Mouse (Mus musculus): ENCODE results near the gene Dock6.

DNA sequence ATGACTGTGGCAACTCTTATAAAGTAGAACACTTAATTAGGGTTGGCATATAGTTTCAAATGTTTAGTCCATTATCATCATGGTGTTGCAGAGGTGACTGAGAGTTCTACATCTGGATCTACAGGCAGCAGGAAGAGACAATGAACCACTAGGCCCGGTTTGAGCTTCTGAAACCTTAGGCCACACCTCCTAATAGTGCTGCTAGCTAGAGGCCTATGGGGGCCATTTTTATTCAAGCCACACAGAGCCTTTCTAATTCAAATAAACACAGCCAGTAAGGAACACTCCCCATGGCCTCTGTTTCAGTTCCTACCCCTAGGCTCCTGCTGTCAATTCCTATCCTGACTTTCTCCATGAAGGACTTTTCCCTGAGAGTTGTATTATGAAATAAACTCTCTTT, 9.7 kb upstream of the Dock6 start:
- no peak for TF ChIP-seq CTCF (IDR thresholded peaks at IDR 0.05; ENCODE audit: control insufficient read depth, insufficient read depth, insufficient replicate concordance, low read depth, low read length)
- no peak for TF ChIP-seq POLR2A (IDR thresholded peaks at IDR 0.05; ENCODE audit: control insufficient read depth, low read depth, low read length)
